Mouse (Mus musculus) embryo, embryonic 11 days (tissue): ENCODE data around the gene Ciao1.
"Not testable (repeated sequence)": the region's sequence is repeated elsewhere in the genome, so short reads cannot be mapped to it uniquely, and the experiment has no call there.

Source experiments
- DNase-seq: peaks from one replicate; pipeline ENCODE4 v3.0.0-alpha.2; 2015

Gene Ciao1

GRCm38 (mm10) chr2:127247592-127248333 is at the start of gene Ciao1, which contains the start of gene Tmem127:
Gene Ciao1, minus strand, starts transcription at chr2:127247816.
Gene Tmem127, plus strand, starts transcription at chr2:127247908.
- peak; percentile 100 for DNase-seq

- no peak for DNase-seq
Observed at GRCm38 (mm10) chr2:127297001-127297805, 49.6 kb upstream of the Ciao1 start.

GRCm38 (mm10) chr2:127292250-127292649 is 44.6 kb upstream of the Ciao1 start:
- no peak for DNase-seq

GRCm38 (mm10) chr2:127278162-127278561 is 30.5 kb upstream of the Ciao1 start:
- no peak for DNase-seq

GRCm38 (mm10) chr2:127275551-127276320 is 28.1 kb upstream of the Ciao1 start:
- DNase-seq: no peak

- DNase-seq: no peak
Observed at GRCm38 (mm10) chr2:127274590-127274989, 27.0 kb upstream of the Ciao1 start.

GRCm38 (mm10) chr2:127272806-127273205 is 25.2 kb upstream of the Ciao1 start:
- DNase-seq: no peak

GRCm38 (mm10) chr2:127272049-127272448 is 24.4 kb upstream of the Ciao1 start:
- not testable (repeated sequence) for DNase-seq

- DNase-seq: peak; percentile 26
Observed at GRCm38 (mm10) chr2:127271042-127271515, 23.5 kb upstream of the Ciao1 start.

GRCm38 (mm10) chr2:127270300-127271041 is 22.9 kb upstream of the Ciao1 start:
- DNase-seq: peak; percentile 94

- DNase-seq: peak; percentile 99
Observed at GRCm38 (mm10) chr2:127269491-127270299, 22.1 kb upstream of the Ciao1 start, which contains the start of gene Stard7. Gene Stard7, plus strand, starts transcription at chr2:127270218.

GRCm38 (mm10) chr2:127267854-127268253 is 20.2 kb upstream of the Ciao1 start:
- no peak for DNase-seq

GRCm38 (mm10) chr2:127262480-127262879 is 14.9 kb upstream of the Ciao1 start:
- no peak for DNase-seq

GRCm38 (mm10) chr2:127259340-127259739 is 11.7 kb upstream of the Ciao1 start:
- DNase-seq: no peak

GRCm38 (mm10) chr2:127255294-127255693 is 7.7 kb upstream of the Ciao1 start:
- no peak for DNase-seq

GRCm38 (mm10) chr2:127254604-127255134 is 7.1 kb upstream of the Ciao1 start:
- no peak for DNase-seq

- no peak for DNase-seq
Observed at GRCm38 (mm10) chr2:127252787-127253186, 5.2 kb upstream of the Ciao1 start.

GRCm38 (mm10) chr2:127251880-127252527 is 4.4 kb upstream of the Ciao1 start:
- no peak for DNase-seq

GRCm38 (mm10) chr2:127251457-127251856 is 3.8 kb upstream of the Ciao1 start:
- DNase-seq: no peak

- no peak for DNase-seq
Observed at GRCm38 (mm10) chr2:127250291-127251008, 2.8 kb upstream of the Ciao1 start.
